Mouse (Mus musculus) kidney, adult 2 months (tissue): ENCODE results near the gene Prim2. TPM values are rescaled to one million over a fixed set of nuclear protein-coding genes. Genes with fewer than 3 reads are reported as not detected.

Experiments
- DNase-seq: peaks from one replicate; pipeline ENCODE4 v3.0.0; 2021
- H3K27ac ChIP-seq: fragments of 200-500 bp; 2 replicates; pipeline ENCODE4 v1.5.1; 2012; ENCODE audit warnings: low read depth, low read length, control low read depth, inconsistent platforms; ENCODE audit not compliant: insufficient read depth
- H3K27me3 ChIP-seq: fragments of 200-500 bp; replicated peaks from 2 replicates; pipeline ENCODE4 v1.6.1; 2012; ENCODE audit warnings: mild to moderate bottlenecking, moderate library complexity, low read length, inconsistent platforms; ENCODE audit not compliant: control insufficient read depth, insufficient read depth
- H3K36me3 ChIP-seq: fragments of 200-500 bp; 2 replicates; pipeline ENCODE4 v1.6.1; 2012; ENCODE audit warnings: mild to moderate bottlenecking, moderate library complexity, low read length, inconsistent platforms; ENCODE audit not compliant: control insufficient read depth, insufficient read depth
- H3K4me1 ChIP-seq: fragments of 200-500 bp; 2 replicates; pipeline ENCODE4 v1.6.1; 2011; ENCODE audit warnings: low read length; ENCODE audit not compliant: control insufficient read depth, insufficient read depth
- H3K4me3 ChIP-seq: fragments of 200-500 bp; 2 replicates; pipeline ENCODE4 v1.5.1; 2011; ENCODE audit warnings: mild to moderate bottlenecking, low read depth, low read length, control low read depth; ENCODE audit not compliant: insufficient read depth
- CTCF ChIP-seq: fragments of 200-500 bp; conservative IDR thresholded peaks from 2 replicates; pipeline ENCODE4 v1.5.1; 2011; ENCODE audit warnings: low read depth, mild to moderate bottlenecking, control low read depth, low read length, moderate library complexity, mixed read lengths; ENCODE audit not compliant: insufficient read depth, insufficient read length
- POLR2A ChIP-seq: fragments of 200-500 bp; IDR thresholded peaks from one replicate; pipeline ENCODE4 v1.6.1; 2011; ENCODE audit warnings: low read depth, low read length, control low read depth
- WGBS: fragments of 180-500 bp; shearing (Covaris S2); methylation state at CpG from one replicate; pipeline ENCODE4 v1.1.7; 2018; 5-methylcytosine and 5-hydroxymethylcytosine counted together
- polyA plus RNA-seq: library from polyadenylated mRNA; depleted of rRNA; stranded (reverse); fragments of >200 nt; gene quantifications from 2 replicates; pipeline ENCODE4 v1.2.3, GENCODE M21; 2012

Gene Prim2
- polyA plus RNA-seq, 1 experiment = 2.9 TPM

DNA sequence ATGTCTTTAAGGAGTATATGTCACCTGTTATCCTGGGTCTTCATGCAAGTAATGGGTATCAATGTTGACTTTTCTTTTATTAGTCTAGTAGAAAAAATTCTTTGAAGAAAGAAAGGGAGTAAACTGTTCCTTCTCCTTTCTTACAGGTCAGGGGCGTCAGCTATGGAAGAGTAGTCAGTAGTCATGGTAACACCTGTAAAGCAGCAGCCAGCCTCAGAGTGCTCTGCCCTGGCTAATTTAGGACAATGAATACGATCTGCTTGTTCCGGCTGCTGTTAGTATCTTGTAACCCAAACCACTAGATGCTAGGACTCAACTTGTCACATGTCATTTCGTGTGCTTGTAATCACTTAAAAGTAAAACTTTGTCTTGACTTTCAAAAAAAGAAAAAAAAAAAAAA lies 11.3 kb downstream of the Prim2 start:
- 68% methylated on average over 4 of the region's 4 CpGs for WGBS
- H3K27ac ChIP-seq = no peak overlapping the region

GRCm38 (mm10) chr1:33657574-33658149 lies 11.9 kb downstream of the Prim2 start:
- H3K4me1 ChIP-seq = no peaks in the 10 kb centered on the region
- no peak overlapping the region for H3K27ac ChIP-seq
- TF ChIP-seq CTCF (no peak), POLR2A (no peak)
- no peaks in the 10 kb centered on the region; the same call in 1 of the 2 replicates for H3K36me3 ChIP-seq
- H3K27me3 ChIP-seq = no peaks in the 10 kb centered on the region
- no peak for DNase-seq
- WGBS = 71% methylated on average over 12 of the region's 12 CpGs
- H3K4me3 ChIP-seq = no peak overlapping the region

More for the DNA sequence above, 11.3 kb downstream of the Prim2 start:
- no peaks in the 10 kb centered on the region; the same call in 1 of the 2 replicates for H3K36me3 ChIP-seq
- H3K4me1 ChIP-seq = no peaks in the 10 kb centered on the region
- H3K4me3 ChIP-seq = no peak overlapping the region
- no peaks in the 10 kb centered on the region for H3K27me3 ChIP-seq
- no peak for DNase-seq
- TF ChIP-seq POLR2A = no peak
- TF ChIP-seq CTCF = no peak

DNA sequence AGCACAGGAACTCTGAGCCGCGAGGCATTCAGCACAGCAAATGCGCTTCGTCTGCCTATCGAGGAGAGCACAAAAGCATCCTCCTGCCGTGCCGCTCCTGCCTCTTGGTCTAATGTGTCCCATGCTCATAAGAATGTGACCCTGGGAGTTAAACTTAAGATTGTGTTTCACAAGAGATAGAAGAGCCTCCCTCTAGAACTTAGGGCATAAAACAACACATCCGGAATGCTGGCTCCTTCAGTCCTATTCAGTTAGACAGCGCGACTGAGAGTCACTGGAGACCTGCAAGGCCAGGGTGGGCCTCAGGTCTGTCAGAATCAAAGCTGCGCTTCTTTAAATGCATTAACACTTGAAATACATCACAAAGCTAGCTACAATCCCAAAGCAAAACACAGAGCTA lies 18.7 kb downstream of the Prim2 start:
- TF ChIP-seq CTCF (no peak), POLR2A (no peak)
- 75% methylated on average over 11 of the region's 11 CpGs for WGBS
- Histone ChIP-seq H3K4me1 (no peaks in the 10 kb centered on the region), H3K4me3 (no peak overlapping the region), H3K27ac (no peak overlapping the region), H3K27me3 (no peaks in the 10 kb centered on the region), H3K36me3 (no peaks in the 10 kb centered on the region)
- no peak for DNase-seq

DNA sequence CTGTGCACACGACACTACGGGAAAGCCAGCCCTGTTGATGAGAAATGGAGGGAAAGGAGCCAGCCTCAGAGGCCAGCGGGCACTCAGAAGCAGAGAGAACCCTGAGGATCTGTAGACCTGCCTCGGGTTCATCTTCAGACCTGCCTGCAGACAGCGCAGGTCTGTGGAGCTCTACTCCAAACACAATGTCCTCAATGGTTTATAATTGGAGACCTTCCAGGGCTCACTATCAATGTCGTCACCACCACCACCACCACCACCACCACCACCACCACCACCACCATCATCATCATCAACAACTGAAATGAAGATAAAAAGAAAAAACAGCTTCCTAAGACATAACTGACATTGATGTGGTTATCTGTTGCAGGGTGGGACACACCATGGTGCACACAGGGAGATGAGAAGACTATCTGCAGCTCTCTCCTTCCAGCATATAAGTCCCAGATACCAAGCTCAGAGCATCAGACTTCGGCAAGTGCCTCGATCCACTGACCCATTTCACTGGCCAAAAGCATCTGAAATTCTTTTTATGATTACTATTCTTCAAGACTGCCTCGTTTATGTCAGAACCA lies 20.0 kb downstream of the Prim2 start:
- DNase-seq = no peak
- WGBS = 95% methylated on average over 9 of the region's 9 CpGs
- TF ChIP-seq POLR2A (no peak), CTCF (no peak)
- H3K27me3 ChIP-seq = no peaks in the 10 kb centered on the region
- H3K36me3 ChIP-seq = no peaks in the 10 kb centered on the region
- no peak overlapping the region for H3K4me3 ChIP-seq
- H3K27ac ChIP-seq = no peak overlapping the region
- no peaks in the 10 kb centered on the region for H3K4me1 ChIP-seq

- H3K4me1 ChIP-seq = no peaks in the 10 kb centered on the region
- 92% methylated on average over 4 of the region's 4 CpGs for WGBS
- no peak overlapping the region for H3K4me3 ChIP-seq
- H3K27ac ChIP-seq = no peak overlapping the region
- no peak for DNase-seq
- TF ChIP-seq POLR2A (no peak), CTCF (no peak)
- H3K36me3 ChIP-seq = no peaks in the 10 kb centered on the region
- H3K27me3 ChIP-seq = no peaks in the 10 kb centered on the region
These were observed 20.6 kb downstream of the Prim2 start for GRCm38 (mm10) chr1:33649021-33649420.

GRCm38 (mm10) chr1:33647661-33648060 lies 21.9 kb downstream of the Prim2 start:
- H3K36me3 ChIP-seq = no peaks in the 10 kb centered on the region
- no peaks in the 10 kb centered on the region for H3K4me1 ChIP-seq
- no peaks in the 10 kb centered on the region for H3K27me3 ChIP-seq
- H3K27ac ChIP-seq = no peak overlapping the region
- no peak for DNase-seq
- TF ChIP-seq POLR2A = no peak
- no peak for TF ChIP-seq CTCF
- H3K4me3 ChIP-seq = no peak overlapping the region
- WGBS = 44% methylated on average over 4 of the region's 4 CpGs

- H3K4me1 ChIP-seq = no peaks in the 10 kb centered on the region
- 50% methylated on average over 4 of the region's 4 CpGs for WGBS
- TF ChIP-seq POLR2A = no peak
- peak; percentile 45 for TF ChIP-seq CTCF
- no peaks in the 10 kb centered on the region for H3K27me3 ChIP-seq
- peak; percentile 14 for DNase-seq
- H3K27ac ChIP-seq = no peak overlapping the region
- no peaks in the 10 kb centered on the region for H3K36me3 ChIP-seq
- no peak overlapping the region for H3K4me3 ChIP-seq
These were observed 22.4 kb downstream of the Prim2 start for GRCm38 (mm10) chr1:33647173-33647572.
